Mouse (Mus musculus) testis, adult 2 months (tissue): ENCODE measurements around the gene Diras2.

ENCODE experiments used
- CTCF ChIP-seq: fragments of 200-500 bp; IDR thresholded peaks from 2 replicates; pipeline ENCODE4 v1.5.1; 2012; ENCODE audit warnings: low read depth, mild to moderate bottlenecking, inconsistent platforms, low read length, moderate library complexity; ENCODE audit not compliant: control insufficient read depth, insufficient read depth, insufficient replicate concordance
- POLR2A ChIP-seq: fragments of 200-500 bp; IDR thresholded peaks from 2 replicates; pipeline ENCODE4 v1.6.1; 2012; ENCODE audit warnings: low read depth, mild to moderate bottlenecking, inconsistent platforms, low read length, moderate library complexity; ENCODE audit not compliant: control insufficient read depth

- no peak for TF ChIP-seq POLR2A
- no peak for TF ChIP-seq CTCF
Observed at GRCm38 (mm10) chr13:52569194-52569769, 38.2 kb upstream of the Diras2 start.
